8 mouse cellular contexts compared by ENCODE assay signal in genomic region chr2:27474621-27475484, GRCm38 (mm10). TPM values are rescaled to one million over a fixed set of nuclear protein-coding genes. Genes with fewer than 3 reads are reported as not detected.
DNase-seq lines count a peak whose midpoint lies in the region; ATAC-seq and TF ChIP-seq lines count a peak whose summit lies in the region.

No protein-coding gene starts in this region.

- H3K4me3 ChIP-seq in C2C12 (ENCODE audit: insufficient read depth, poor library complexity, severe bottlenecking), result peak overlapping the region; percentile 92
- H3K4me3 ChIP-seq in embryonic facial prominence, embryonic 13.5 days, result peak overlapping the region; percentile 98
- peak overlapping the region; percentile 82 to 99 for H3K4me3 ChIP-seq in heart, embryonic 14.5 days (ENCODE audit: control insufficient read depth in 1 of 2, insufficient read depth in 1 of 2, low read depth in 1 of 2, low read length in 2 of 2)

- H3K79me3 ChIP-seq in C2C12 (ENCODE audit: low read depth), result peaks cover 51% of the 10 kb centered on the region

- H3K4me2 ChIP-seq in embryonic facial prominence, embryonic 13.5 days, result peak overlapping the region; percentile 74
- H3K4me2 ChIP-seq in heart, embryonic 14.5 days (ENCODE audit: low read length), result peak overlapping the region; percentile 94

- peak overlapping the region; percentile 98 for H3ac ChIP-seq in C2C12 (ENCODE audit: control insufficient read depth, insufficient read length, low read depth)

- DNase-seq in MEL-GATA-1-ER (ENCODE audit: extremely low read depth, low read depth), result peak; percentile 50
- peak; percentile 46 to 73 for DNase-seq in kidney, postnatal 25 days
- peak; percentile 63 to 72 for DNase-seq in lung, postnatal 4 days
- DNase-seq in spleen, postnatal 10 days (ENCODE audit: low spot score in 2 of 2), result peak; percentile 57 to 60
- DNase-seq in c-Kit-positive CD71-positive TER-119-positive erythroid progenitor cells, embryonic 14.5 days (ENCODE audit: low spot score), result no peak

- H3K79me2 ChIP-seq in C2C12 (ENCODE audit: control insufficient read depth, insufficient read depth), result peaks cover 54% of the 10 kb centered on the region

- H3K27me3 ChIP-seq in C2C12 (ENCODE audit: control insufficient read depth, insufficient read depth, insufficient read length), result no peaks in the 10 kb centered on the region
- H3K27me3 ChIP-seq in embryonic facial prominence, embryonic 13.5 days, result no peaks in the 10 kb centered on the region
- H3K27me3 ChIP-seq in heart, embryonic 14.5 days (ENCODE audit: control insufficient read depth, insufficient read depth, low read length), result no peaks in the 10 kb centered on the region

- no peaks in the 10 kb centered on the region for H3K9me3 ChIP-seq in embryonic facial prominence, embryonic 13.5 days
- H3K9me3 ChIP-seq in heart, embryonic 14.5 days (ENCODE audit: control insufficient read depth, low read length), result no peaks in the 10 kb centered on the region

- no peak for TF ChIP-seq CTCF in C2C12 (IDR thresholded peaks at IDR 0.05; ENCODE audit: control insufficient read depth, insufficient read depth, insufficient read length)

- under 1% methylated on average over 83 of the region's 84 CpGs for WGBS in embryonic facial prominence, embryonic 13.5 days
- under 1% methylated on average over 84 of the region's 84 CpGs for WGBS in heart, embryonic 14.5 days

- H3K4me1 ChIP-seq in embryonic facial prominence, embryonic 13.5 days, result peaks cover 53% of the 10 kb centered on the region
- H3K4me1 ChIP-seq in heart, embryonic 14.5 days (ENCODE audit: control insufficient read depth in 2 of 2, insufficient read depth in 2 of 2, low read length in 2 of 2), result peaks cover 32 to 50% of the 10 kb centered on the region in 2 experiments

- H3K9ac ChIP-seq in embryonic facial prominence, embryonic 13.5 days, result peak overlapping the region; percentile 98
- peak overlapping the region; percentile 95 for H3K9ac ChIP-seq in heart, embryonic 14.5 days (ENCODE audit: low read length)

- ATAC-seq in embryonic facial prominence, embryonic 13.5 days (ENCODE audit: insufficient number of reproducible peaks, insufficient read depth, low FRiP score, low TSS enrichment, low read depth), result peak; percentile 15; the same call in 1 of the 2 replicates
- 0 out of 2 replicates have a peak, but pooled peaks have one; percentile 10 for ATAC-seq in heart, embryonic 14.5 days (ENCODE audit: insufficient number of reproducible peaks, insufficient read depth, low FRiP score, low read depth)

- H3K36me3 ChIP-seq in C2C12 (ENCODE audit: control insufficient read depth, insufficient read depth), result peaks cover 8% of the 10 kb centered on the region
- peaks cover 18% of the 10 kb centered on the region for H3K36me3 ChIP-seq in embryonic facial prominence, embryonic 13.5 days
- H3K36me3 ChIP-seq in heart, embryonic 14.5 days (ENCODE audit: control insufficient read depth, insufficient read depth, low read length), result peaks cover 8% of the 10 kb centered on the region; the same call in 1 of the 2 replicates

- H3K27ac ChIP-seq in embryonic facial prominence, embryonic 13.5 days, result peak overlapping the region; percentile 97
- H3K27ac ChIP-seq in heart, embryonic 14.5 days (replicated peaks in 1 of 2; ENCODE audit: control insufficient read depth in 1 of 2, insufficient read depth in 1 of 2, low read depth in 2 of 2, low read length in 2 of 2), result peak overlapping the region; percentile 92 to 93

TF ChIP-seq in C2C12, 6 proteins besides CTCF, POLR2A, EP300 and RAD21:
- TF ChIP-seq CEBPB (IDR thresholded peaks at IDR 0.05; ENCODE audit: low read depth) (no peak), FOSL1 (IDR thresholded peaks at IDR 0.05; ENCODE audit: insufficient read depth, low read length, poor library complexity, severe bottlenecking) (no peak), USF1 (IDR thresholded peaks at IDR 0.05; ENCODE audit: low read depth) (no peak), MYOD1 (IDR thresholded peaks at IDR 0.05; ENCODE audit: control insufficient read depth, insufficient read length, low read depth) (no peak), MYOG (IDR thresholded peaks at IDR 0.05; ENCODE audit: control insufficient read depth, extremely low read depth, insufficient read length) (no peak), MAX (IDR thresholded peaks at IDR 0.05) (no peak)

RNA-seq across cellular contexts. Expression of gene Brd3, which starts 32.6 kb away (rescaled TPM):
- 21.6 TPM for polyA plus RNA-seq in C2C12 (2012; fragmentation: generic; extraction: Trizol)
- 116 and 138 TPM in 2 replicates for polyA plus RNA-seq in embryonic facial prominence, embryonic 13.5 days (2015; fragmentation: Nextera tagmentation; extraction: Ambion mirVana)
- polyA plus RNA-seq in heart, embryonic 14.5 days (2014; fragmentation: Nextera tagmentation; extraction: Ambion mirVana), result 70.8 and 74.8 TPM in 2 replicates

RNA-seq across cellular contexts. Expression of gene Brd3os, which starts 32.7 kb away (rescaled TPM):
- 5.5 TPM for polyA plus RNA-seq in C2C12 (2012; fragmentation: generic; extraction: Trizol)
- polyA plus RNA-seq in embryonic facial prominence, embryonic 13.5 days (2015; fragmentation: Nextera tagmentation; extraction: Ambion mirVana), result 15.4 and 15.7 TPM in 2 replicates
- 3.7 and 4.6 TPM in 2 replicates for polyA plus RNA-seq in heart, embryonic 14.5 days (2014; fragmentation: Nextera tagmentation; extraction: Ambion mirVana)

RNA-seq across cellular contexts. Expression of gene Wdr5, which starts 40.1 kb away (rescaled TPM):
- 46.9 TPM for polyA plus RNA-seq in C2C12 (2012; fragmentation: generic; extraction: Trizol)
- polyA plus RNA-seq in embryonic facial prominence, embryonic 13.5 days (2015; fragmentation: Nextera tagmentation; extraction: Ambion mirVana), result 57.4 and 57.9 TPM in 2 replicates
- polyA plus RNA-seq in heart, embryonic 14.5 days (2014; fragmentation: Nextera tagmentation; extraction: Ambion mirVana), result 29.5 and 30.2 TPM in 2 replicates

RNA-seq across cellular contexts. Expression of gene Vav2, which starts 48.0 kb away (rescaled TPM):
- polyA plus RNA-seq in C2C12 (2012; fragmentation: generic; extraction: Trizol), result 13.0 TPM
- polyA plus RNA-seq in embryonic facial prominence, embryonic 13.5 days (2015; fragmentation: Nextera tagmentation; extraction: Ambion mirVana), result 5.2 and 5.4 TPM in 2 replicates
- 3.6 and 4.1 TPM in 2 replicates for polyA plus RNA-seq in heart, embryonic 14.5 days (2014; fragmentation: Nextera tagmentation; extraction: Ambion mirVana)
